Mouse (Mus musculus) cerebellum, adult 9-11 months (tissue): Measurements from ENCODE around the gene Olfr218.
"Not testable (repeated sequence)": the region's sequence is repeated elsewhere in the genome, so short reads cannot be mapped to it uniquely, and the experiment has no call there.

Experiments
- DNase-seq: peaks from one replicate; pipeline ENCODE4 v3.0.0; 2022

Gene Olfr218

GRCm38 (mm10) chr1:173197508-173197907, at the start of gene Olfr218:
Gene Olfr218, plus strand, starts transcription at chr1:173197808.
- no peak for DNase-seq

GRCm38 (mm10) chr1:173174154-173174842, 23.3 kb upstream of the Olfr218 start:
- DNase-seq = no peak

DNA sequence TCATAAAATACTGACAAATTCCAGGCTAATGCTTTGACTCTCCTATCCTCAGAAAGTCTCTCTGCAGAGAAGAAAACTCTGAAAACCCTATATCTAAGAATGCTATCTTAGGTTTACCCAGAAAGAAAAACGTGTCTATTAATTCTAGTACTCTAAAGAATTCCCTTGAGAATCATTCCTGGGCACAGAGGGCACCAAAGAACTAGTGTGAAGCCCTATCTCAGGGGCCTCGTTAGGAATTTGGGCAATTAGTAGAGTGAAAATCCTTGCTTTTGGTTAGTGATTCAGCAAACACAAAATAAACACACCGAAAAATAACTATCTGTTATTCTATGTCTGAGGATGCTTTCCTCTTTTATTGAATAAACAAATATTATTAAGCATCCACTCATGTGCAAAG, 7.1 kb upstream of the Olfr218 start, which contains the start of gene Olfr1406:
Gene Olfr1406, minus strand, starts transcription at position 101 of the 400 bp plus-strand sequence.
- DNase-seq = no peak

DNA sequence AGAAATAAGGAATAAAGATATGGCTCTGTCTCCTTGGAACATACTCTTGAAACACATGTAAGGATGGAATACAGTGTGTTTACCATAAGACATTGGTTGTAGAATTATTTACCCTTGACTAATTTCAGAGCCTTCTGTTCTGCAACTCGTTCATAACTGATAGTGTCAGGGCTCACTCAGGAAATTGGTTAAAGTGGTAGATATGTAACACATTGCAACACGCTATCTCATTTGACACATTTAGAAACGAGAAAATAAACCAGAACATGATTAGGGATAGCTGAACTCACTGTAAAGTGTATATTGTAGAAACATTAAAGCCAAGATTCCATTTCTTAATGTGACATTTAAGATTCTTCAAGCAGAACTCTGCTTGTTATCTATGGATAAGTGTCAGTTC, 5.5 kb upstream of the Olfr218 start:
- DNase-seq = no peak

- DNase-seq = no peak
Observed at GRCm38 (mm10) chr1:173196359-173196758, 1.2 kb upstream of the Olfr218 start.

DNA sequence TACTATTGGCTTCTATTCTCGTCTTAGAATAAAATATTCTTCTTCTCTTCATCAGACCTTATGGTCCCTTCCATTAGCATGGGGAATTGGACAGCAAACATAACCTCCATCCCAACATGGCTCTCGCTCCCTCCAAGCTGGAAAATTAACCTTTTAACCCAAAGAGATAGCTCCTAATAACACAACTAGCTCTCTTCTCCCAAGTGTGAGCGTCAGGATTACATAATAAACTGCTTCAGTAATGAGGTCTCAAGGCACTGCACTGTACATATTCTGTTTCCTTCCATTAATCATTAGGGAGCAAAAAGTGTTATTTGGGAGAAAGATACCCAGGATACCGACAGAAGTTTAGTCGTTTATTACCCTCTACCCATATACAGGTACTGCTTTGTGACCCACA, 14.5 kb downstream of the Olfr218 start, which contains the start of gene Olfr1404:
Gene Olfr1404, plus strand, starts transcription at position 301 of the 400 bp plus-strand sequence.
- DNase-seq = no peak

DNA sequence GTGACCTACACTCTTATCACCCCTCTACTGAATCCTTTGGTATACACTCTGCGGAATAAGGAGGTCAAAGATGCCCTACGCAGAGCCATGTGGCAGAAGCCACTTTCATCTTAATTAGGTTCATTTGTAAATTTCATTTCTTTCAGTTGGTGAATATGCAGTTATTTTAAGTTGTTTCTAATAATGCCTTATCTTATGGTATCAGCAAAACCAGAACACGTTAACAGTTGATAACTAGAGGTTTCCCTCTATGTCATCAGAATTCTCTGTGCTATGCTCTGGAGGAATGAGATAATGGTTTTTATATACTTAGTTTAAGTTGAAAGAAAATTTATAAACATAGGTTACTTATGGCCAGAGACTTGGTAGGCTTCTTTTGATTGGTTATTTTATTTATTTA, 18.9 kb downstream of the Olfr218 start:
- DNase-seq = no peak

- no peak for DNase-seq
Observed at GRCm38 (mm10) chr1:173227081-173227480, 29.5 kb downstream of the Olfr218 start, which contains the start of gene Fcer1a. Gene Fcer1a, minus strand, starts transcription at chr1:173227214.

DNA sequence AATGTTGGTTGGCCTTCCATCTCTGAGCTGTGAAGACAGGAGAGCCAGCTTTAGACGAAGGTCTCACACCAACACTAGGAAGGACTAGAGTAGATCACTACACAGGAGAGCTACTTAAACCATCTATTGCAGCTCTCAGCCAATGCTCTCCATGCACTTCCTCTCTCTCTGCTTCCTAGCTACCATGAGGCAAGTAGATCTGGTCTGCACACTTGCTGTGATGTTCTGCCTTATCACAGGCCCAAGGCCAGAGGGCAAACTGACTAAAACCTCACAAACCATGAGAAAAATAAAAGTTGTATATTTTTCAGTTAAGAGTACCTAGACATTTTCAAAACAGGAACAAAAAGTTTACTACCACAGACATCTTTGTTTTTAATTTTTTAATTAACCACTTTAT, 39.4 kb downstream of the Olfr218 start:
- DNase-seq = not testable (repeated sequence)

GRCm38 (mm10) chr1:173249888-173250287, 52.3 kb downstream of the Olfr218 start:
- no peak for DNase-seq
